Mouse (Mus musculus) liver, postnatal 0 days (tissue): ENCODE results near the gene Amph. TPM values are rescaled to one million over a fixed set of nuclear protein-coding genes. Genes with fewer than 3 reads are reported as not detected.

Experiments used
- ATAC-seq: fragments of 200-750 bp; cut with Nextera tagmentation; 2 replicates; pipeline ENCODE4 v1.8.0; 2017; ENCODE audit warnings: mild to moderate bottlenecking, moderate library complexity
- DNase-seq: peaks from one replicate; pipeline ENCODE4 v3.0.0-alpha.2; 2016
- H3K27ac ChIP-seq: fragments of 300-500 bp; sonication (generic); 2 replicates; pipeline ENCODE4 v1.5.1; 2014; ENCODE audit warnings: antibody characterized with exemption, moderate library complexity, mild to moderate bottlenecking, low read depth
- H3K27me3 ChIP-seq: fragments of 300-500 bp; sonication (generic); 2 replicates; pipeline ENCODE4 v1.6.1; 2014; ENCODE audit warnings: low read length, control low read depth, mixed read lengths; ENCODE audit not compliant: insufficient read depth
- H3K36me3 ChIP-seq: fragments of 300-500 bp; sonication (generic); replicated peaks from 2 replicates; pipeline ENCODE4 v1.6.1; 2014; ENCODE audit warnings: mild to moderate bottlenecking, control low read depth, low read length, moderate library complexity, mixed read lengths; ENCODE audit not compliant: insufficient read depth
- H3K4me1 ChIP-seq: fragments of 300-500 bp; sonication (generic); 2 replicates; pipeline ENCODE4 v1.6.1; 2014; ENCODE audit warnings: antibody characterized with exemption, mild to moderate bottlenecking, control low read depth; ENCODE audit not compliant: insufficient read depth
- H3K4me2 ChIP-seq: fragments of 300-500 bp; sonication (generic); 2 replicates; pipeline ENCODE4 v1.6.1; 2014; ENCODE audit warnings: low read depth, mild to moderate bottlenecking, low read length, moderate library complexity, mixed read lengths
- H3K4me3 ChIP-seq: fragments of 300-500 bp; sonication (generic); 2 replicates; pipeline ENCODE4 v1.5.1; 2014; ENCODE audit warnings: low read depth, low read length
- H3K9ac ChIP-seq: fragments of 300-500 bp; sonication (generic); replicated peaks from 2 replicates; pipeline ENCODE4 v1.6.1; 2014; ENCODE audit warnings: mild to moderate bottlenecking, moderate library complexity
- H3K9me3 ChIP-seq: fragments of 300-500 bp; sonication (generic); 2 replicates; pipeline ENCODE4 v1.6.1; 2016; ENCODE audit warnings: mild to moderate bottlenecking, control low read depth, low read length, mixed read lengths
- CTCF ChIP-seq: sonication (generic); IDR thresholded peaks from 2 replicates; pipeline ENCODE4 v1.5.1; 2016; ENCODE audit warnings: antibody characterized with exemption, low read depth
- EP300 ChIP-seq: IDR thresholded peaks from 2 replicates; pipeline ENCODE4 v1.6.1; 2016; ENCODE audit warnings: antibody characterized with exemption, low read depth, mild to moderate bottlenecking
- WGBS: fragments of 180-500 bp; shearing (Covaris S2); extraction: QIAGEN DNeasy Blood & Tissue Kit; methylation state at CpG from one replicate; pipeline ENCODE4 v1.1.7; 2014; ENCODE audit not compliant: insufficient replicate concordance; 5-methylcytosine and 5-hydroxymethylcytosine counted together
- polyA plus RNA-seq: library from polyadenylated mRNA; unstranded; fragments of >200 nt; fragmentation: Nextera tagmentation; extraction: Ambion mirVana; gene quantifications from 2 replicates; pipeline ENCODE4 v1.2.1, GENCODE M21; 2015

Amph gene
- polyA plus RNA-seq, 1 experiment from 2014 or later: 0.04 TPM

- Histone ChIP-seq H3K27me3 (no peaks in the 10 kb centered on the region), H3K27ac (no peak overlapping the region), H3K9me3 (no peaks in the 10 kb centered on the region), H3K4me1 (no peaks in the 10 kb centered on the region), H3K4me3 (no peak overlapping the region), H3K9ac (no peak overlapping the region), H3K36me3 (no peaks in the 10 kb centered on the region), H3K4me2 (no peak overlapping the region)
- DNase-seq (no peak), ATAC-seq (no peak)
- no peak for TF ChIP-seq EP300
- no peak for TF ChIP-seq CTCF
- WGBS: 83% methylated on average over 4 of the region's 4 CpGs
These were observed 39.3 kb downstream of the Amph start for GRCm38 (mm10) chr13:18987266-18987665.

GRCm38 (mm10) chr13:18988323-18988722 lies 40.3 kb downstream of the Amph start:
- Histone ChIP-seq H3K27me3 (no peaks in the 10 kb centered on the region), H3K4me1 (no peaks in the 10 kb centered on the region), H3K4me2 (no peak overlapping the region), H3K4me3 (no peak overlapping the region), H3K9ac (no peak overlapping the region), H3K27ac (no peak overlapping the region), H3K36me3 (no peaks in the 10 kb centered on the region), H3K9me3 (no peaks in the 10 kb centered on the region)
- DNase-seq: no peak
- ATAC-seq: no peak
- 80% methylated on average over 4 of the region's 4 CpGs for WGBS
- TF ChIP-seq CTCF (no peak), EP300 (no peak)

- Histone ChIP-seq H3K4me2 (no peak overlapping the region), H3K27me3 (no peaks in the 10 kb centered on the region), H3K4me3 (no peak overlapping the region), H3K9me3 (no peaks in the 10 kb centered on the region), H3K4me1 (no peaks in the 10 kb centered on the region), H3K36me3 (no peaks in the 10 kb centered on the region), H3K27ac (no peak overlapping the region), H3K9ac (no peak overlapping the region)
- ATAC-seq: no peak
- no peak for TF ChIP-seq EP300
- TF ChIP-seq CTCF: no peak
- DNase-seq: no peak
- 67% methylated on average over 8 of the region's 8 CpGs for WGBS
These were observed 41.2 kb downstream of the Amph start for GRCm38 (mm10) chr13:18989185-18989714.

GRCm38 (mm10) chr13:19002502-19002901 lies 54.5 kb downstream of the Amph start:
- Histone ChIP-seq H3K36me3 (no peaks in the 10 kb centered on the region), H3K4me1 (no peaks in the 10 kb centered on the region), H3K9me3 (no peaks in the 10 kb centered on the region), H3K4me3 (no peak overlapping the region), H3K4me2 (no peak overlapping the region), H3K9ac (no peak overlapping the region), H3K27ac (no peak overlapping the region), H3K27me3 (no peaks in the 10 kb centered on the region)
- 83% methylated on average over 9 of the region's 9 CpGs for WGBS
- no peak for TF ChIP-seq CTCF
- TF ChIP-seq EP300: no peak
- no peak for ATAC-seq
- no peak for DNase-seq

- Histone ChIP-seq H3K27me3 (no peaks in the 10 kb centered on the region), H3K27ac (no peak overlapping the region), H3K36me3 (no peaks in the 10 kb centered on the region), H3K9me3 (no peaks in the 10 kb centered on the region), H3K4me2 (no peak overlapping the region), H3K9ac (no peak overlapping the region), H3K4me1 (no peaks in the 10 kb centered on the region), H3K4me3 (no peak overlapping the region)
- ATAC-seq (no peak), DNase-seq (no peak)
- 74% methylated on average over 5 of the region's 5 CpGs for WGBS
- TF ChIP-seq CTCF: no peak
- no peak for TF ChIP-seq EP300
These were observed 56.4 kb downstream of the Amph start for GRCm38 (mm10) chr13:19004406-19004805.

GRCm38 (mm10) chr13:19008440-19008839 lies 60.4 kb downstream of the Amph start:
- no peak overlapping the region for H3K4me2 ChIP-seq
- H3K9me3 ChIP-seq: no peaks in the 10 kb centered on the region
- DNase-seq: no peak
- H3K4me3 ChIP-seq: no peak overlapping the region
- H3K27me3 ChIP-seq: no peaks in the 10 kb centered on the region
- no peak for ATAC-seq
- no peak overlapping the region for H3K27ac ChIP-seq
- WGBS: 56% methylated on average over 3 of the region's 3 CpGs
- H3K4me1 ChIP-seq: no peaks in the 10 kb centered on the region
- no peaks in the 10 kb centered on the region for H3K36me3 ChIP-seq
- TF ChIP-seq EP300 (no peak), CTCF (no peak)
- no peak overlapping the region for H3K9ac ChIP-seq

GRCm38 (mm10) chr13:19014825-19015375 lies 66.9 kb downstream of the Amph start:
- whole genome bisulfite sequencing: 84% methylated on average over 4 of the region's 4 CpGs
- Histone ChIP-seq H3K4me1 (no peaks in the 10 kb centered on the region), H3K9ac (no peak overlapping the region), H3K9me3 (no peaks in the 10 kb centered on the region), H3K4me2 (no peak overlapping the region), H3K4me3 (no peak overlapping the region), H3K27ac (no peak overlapping the region), H3K36me3 (no peaks in the 10 kb centered on the region), H3K27me3 (no peaks in the 10 kb centered on the region)
- TF ChIP-seq EP300: no peak
- no peak for TF ChIP-seq CTCF
- no peak for DNase-seq
- no peak for ATAC-seq
